Comparison of ENCODE assay signal across 12 mouse cellular contexts in the genomic region with DNA sequence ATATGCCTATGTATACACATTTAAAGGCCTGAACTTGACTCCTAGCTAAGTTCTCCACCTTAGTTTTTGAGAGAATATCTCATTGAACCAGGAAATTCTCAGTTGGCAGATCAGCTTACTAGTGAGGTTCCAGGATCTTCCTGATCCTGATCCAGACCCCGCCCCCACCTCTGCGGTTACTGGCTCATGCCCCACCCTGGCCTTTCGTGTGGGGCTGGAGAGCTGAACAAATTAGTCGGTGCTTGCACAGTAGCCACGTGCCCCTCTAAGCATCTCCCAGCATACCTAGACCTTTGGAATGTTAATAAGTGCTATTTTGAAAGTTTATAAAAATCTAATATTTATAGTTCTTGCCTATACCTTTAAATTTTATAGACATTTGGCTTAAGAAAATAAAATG.
A peak's percentile ranks its signal among the peaks of the same experiment; 100 is the strongest.
DNase-seq lines count a peak whose midpoint lies in the region; ATAC-seq and TF ChIP-seq lines count a peak whose summit lies in the region.
"Had no signal": no experiment of that assay in that cellular context is flagged by ENCODE, and none has a peak within 500 bp of the region (broad histone marks: within the 10 kb centered on the region; RNA-seq: fewer than 3 reads in every experiment).

No protein-coding gene starts in this region.

- no peaks in the 10 kb centered on the region for H3K36me3 ChIP-seq in thymus, adult 2 months (ENCODE audit: control insufficient read depth, insufficient read depth, low read length)
- H3K36me3 ChIP-seq in liver, postnatal 0 days (replicated peaks; ENCODE audit: insufficient read depth, low read length) = peaks cover 3% of the 10 kb centered on the region; the same call in 1 of the 2 replicates
- H3K36me3 ChIP-seq in midbrain, embryonic 15.5 days (replicated peaks) = no peaks in the 10 kb centered on the region
- H3K36me3 ChIP-seq: embryonic facial prominence, embryonic 15.5 days had no signal

- 38% methylated on average over 5 of the region's 5 CpGs for WGBS in thymus, adult 2 months
- 40% methylated on average over 5 of the region's 5 CpGs for WGBS in liver, postnatal 0 days (ENCODE audit: insufficient replicate concordance)
- 83% methylated on average over 5 of the region's 5 CpGs for WGBS in midbrain, embryonic 15.5 days

- 0 out of 2 replicates have a peak overlapping the region, but pooled peaks have one; percentile 35 for H3K4me2 ChIP-seq in liver, postnatal 0 days (ENCODE audit: low read depth, low read length)
- no peak overlapping the region for H3K4me2 ChIP-seq in midbrain, embryonic 15.5 days
- H3K4me2 ChIP-seq: embryonic facial prominence, embryonic 15.5 days; heart, embryonic 11.5 days had no signal

- TF ChIP-seq CTCF in thymus, adult 2 months (IDR thresholded peaks at IDR 0.05; ENCODE audit: borderline replicate concordance, control insufficient read depth, extremely low read depth, insufficient read depth, low read length, poor library complexity) = no peak
- TF ChIP-seq CTCF in liver, postnatal 0 days (IDR thresholded peaks at IDR 0.05; ENCODE audit: low read depth) = no peak

- H3K27me3 ChIP-seq in thymus, adult 2 months (ENCODE audit: control insufficient read depth, insufficient read depth, low read length) = no peaks in the 10 kb centered on the region
- no peaks in the 10 kb centered on the region for H3K27me3 ChIP-seq in liver, postnatal 0 days (ENCODE audit: insufficient read depth, low read length)
- H3K27me3 ChIP-seq in midbrain, embryonic 15.5 days (replicated peaks) = no peaks in the 10 kb centered on the region
- H3K27me3 ChIP-seq: embryonic facial prominence, embryonic 15.5 days had no signal

- 0 out of 2 replicates have a peak overlapping the region, but pooled peaks have one; percentile 32 for H3K27ac ChIP-seq in thymus, adult 2 months (ENCODE audit: control insufficient read depth, insufficient read depth, low read length)
- H3K27ac ChIP-seq in liver, postnatal 0 days (ENCODE audit: low read depth) = no peak overlapping the region; the same call in 1 of the 2 replicates
- H3K27ac ChIP-seq in midbrain, embryonic 15.5 days = no peak overlapping the region
- H3K27ac ChIP-seq: embryonic facial prominence, embryonic 15.5 days had no signal

- no peaks in the 10 kb centered on the region for H3K9me3 ChIP-seq in liver, postnatal 0 days (ENCODE audit: low read length)
- no peaks in the 10 kb centered on the region for H3K9me3 ChIP-seq in midbrain, embryonic 15.5 days
- H3K9me3 ChIP-seq: embryonic facial prominence, embryonic 15.5 days had no signal

- peak; percentile 52 for ATAC-seq in liver, postnatal 0 days
- no peak for ATAC-seq in midbrain, embryonic 15.5 days (replicated peaks)

- H3K9ac ChIP-seq in liver, postnatal 0 days (replicated peaks) = no peak overlapping the region
- no peak overlapping the region for H3K9ac ChIP-seq in midbrain, embryonic 15.5 days
- H3K9ac ChIP-seq: embryonic facial prominence, embryonic 15.5 days had no signal

- peaks cover 22% of the 10 kb centered on the region for H3K4me1 ChIP-seq in thymus, adult 2 months (replicated peaks; ENCODE audit: control insufficient read depth, insufficient read depth, low read length)
- peaks cover 29% of the 10 kb centered on the region for H3K4me1 ChIP-seq in liver, postnatal 0 days (ENCODE audit: insufficient read depth)
- no peaks in the 10 kb centered on the region for H3K4me1 ChIP-seq in midbrain, embryonic 15.5 days
- H3K4me1 ChIP-seq: embryonic facial prominence, embryonic 15.5 days had no signal

- no peak for TF ChIP-seq POLR2A in thymus, adult 2 months (IDR thresholded peaks at IDR 0.05; ENCODE audit: control insufficient read depth, extremely low read depth, insufficient read depth, low read length, poor library complexity)

- DNase-seq in adrenal gland, postnatal 14 days = peak; percentile 24
- DNase-seq in adrenal gland, postnatal 10 days = no peak
- DNase-seq in thymus, adult 2 months = no peak
- DNase-seq in thymus, postnatal 36 days = no peak
- peak; percentile 63 for DNase-seq in liver, postnatal 0 days
- DNase-seq in embryo, embryonic 11 days = no peak
- no peak for DNase-seq in frontal cortex, postnatal 25 days (ENCODE audit: low spot score in 2 of 2)
- DNase-seq: right cerebral cortex, postnatal 4 days; thymus, postnatal 4 days had no signal

- no peak overlapping the region for H3K4me3 ChIP-seq in thymus, adult 2 months (ENCODE audit: control insufficient read depth, insufficient read depth, low read length)
- H3K4me3 ChIP-seq in liver, postnatal 0 days (ENCODE audit: low read depth, low read length) = no peak overlapping the region
- no peak overlapping the region for H3K4me3 ChIP-seq in midbrain, embryonic 15.5 days
- H3K4me3 ChIP-seq: embryonic facial prominence, embryonic 15.5 days had no signal

- no peak for TF ChIP-seq EP300 in liver, postnatal 0 days (IDR thresholded peaks at IDR 0.05; ENCODE audit: low read depth)

Comparison
In these comparisons a context has a peak if more than half of its experiments do, and no peak if none do; other contexts are left out.
1. DNase-seq: peak in adrenal gland, postnatal 14 days (single experiment) and liver, postnatal 0 days (single experiment); none in adrenal gland, postnatal 10 days (single experiment), thymus, adult 2 months (single experiment), thymus, postnatal 36 days (0 of 2), embryo, embryonic 11 days (single experiment) and frontal cortex, postnatal 25 days (0 of 2).